Mouse (Mus musculus): ENCODE data around the gene Gltp.

- no peak for TF ChIP-seq POLR2A (IDR thresholded peaks at IDR 0.05; ENCODE audit: extremely low read depth, insufficient read depth, low read length)
- TF ChIP-seq CTCF (IDR thresholded peaks at IDR 0.05; ENCODE audit: low read depth, low read length) = no peak
These were observed 2.1 kb downstream of the Gltp start for GRCm38 (mm10) chr5:114688703-114689102.
